ENCODE assay signal across 8 mouse cellular contexts in genomic region chr11:75511213-75511612, GRCm38 (mm10). TPM values are rescaled to one million over a fixed set of nuclear protein-coding genes. Genes with fewer than 3 reads are reported as not detected.
DNase-seq lines count a peak whose midpoint lies in the region; ATAC-seq and TF ChIP-seq lines count a peak whose summit lies in the region.

No protein-coding gene starts in this region.

- H3K9me3 ChIP-seq in forebrain, embryonic 13.5 days (replicated peaks), result no peaks in the 10 kb centered on the region
- H3K9me3 ChIP-seq in forebrain, embryonic 14.5 days (replicated peaks; ENCODE audit: control insufficient read depth, low read length), result no peaks in the 10 kb centered on the region
- no peaks in the 10 kb centered on the region for H3K9me3 ChIP-seq in heart, postnatal 0 days (replicated peaks; ENCODE audit: control insufficient read depth, low read length)
- no peaks in the 10 kb centered on the region for H3K9me3 ChIP-seq in stomach, postnatal 0 days (ENCODE audit: control insufficient read depth, low read length)
- H3K9me3 ChIP-seq in midbrain, embryonic 11.5 days (ENCODE audit: control insufficient read depth, low read length), result no peaks in the 10 kb centered on the region

- H3K4me3 ChIP-seq in forebrain, embryonic 13.5 days, result no peak overlapping the region
- no peak overlapping the region for H3K4me3 ChIP-seq in forebrain, embryonic 14.5 days (ENCODE audit: low read depth, low read length)
- peak overlapping the region; percentile 68 for H3K4me3 ChIP-seq in heart, postnatal 0 days (ENCODE audit: low read depth, low read length)
- no peak overlapping the region for H3K4me3 ChIP-seq in stomach, postnatal 0 days (ENCODE audit: low read depth, low read length)
- no peak overlapping the region for H3K4me3 ChIP-seq in midbrain, embryonic 11.5 days (ENCODE audit: low read depth, low read length)

- peaks cover 17% of the 10 kb centered on the region for H3K4me1 ChIP-seq in forebrain, embryonic 13.5 days
- H3K4me1 ChIP-seq in forebrain, embryonic 14.5 days (ENCODE audit: control insufficient read depth, insufficient read depth, low read length), result peaks cover 7% of the 10 kb centered on the region; the same call in 1 of the 2 replicates
- peaks cover 12% of the 10 kb centered on the region; the same call in 1 of the 2 replicates for H3K4me1 ChIP-seq in heart, postnatal 0 days (ENCODE audit: control insufficient read depth, insufficient read depth)
- H3K4me1 ChIP-seq in stomach, postnatal 0 days (replicated peaks; ENCODE audit: control insufficient read depth, insufficient read depth), result peaks cover 3% of the 10 kb centered on the region; the same call in 1 of the 2 replicates
- H3K4me1 ChIP-seq in midbrain, embryonic 11.5 days (ENCODE audit: control insufficient read depth, insufficient read depth, low read length), result peaks cover 13% of the 10 kb centered on the region

- H3K27me3 ChIP-seq in forebrain, embryonic 13.5 days, result no peaks in the 10 kb centered on the region
- H3K27me3 ChIP-seq in forebrain, embryonic 14.5 days (replicated peaks; ENCODE audit: control insufficient read depth, insufficient read depth, low read length), result no peaks in the 10 kb centered on the region
- no peaks in the 10 kb centered on the region for H3K27me3 ChIP-seq in heart, postnatal 0 days (ENCODE audit: control insufficient read depth, insufficient read depth, low read length)
- no peaks in the 10 kb centered on the region for H3K27me3 ChIP-seq in stomach, postnatal 0 days (ENCODE audit: control insufficient read depth, insufficient read depth, low read length)
- no peaks in the 10 kb centered on the region for H3K27me3 ChIP-seq in midbrain, embryonic 11.5 days (ENCODE audit: control insufficient read depth, insufficient read depth, low read length)

- no peak for ATAC-seq in forebrain, embryonic 13.5 days
- ATAC-seq in forebrain, embryonic 14.5 days, result no peak
- no peak for ATAC-seq in heart, postnatal 0 days (ENCODE audit: insufficient read depth, low read depth)
- no peak for ATAC-seq in stomach, postnatal 0 days (ENCODE audit: low FRiP score, low TSS enrichment)
- no peak for ATAC-seq in midbrain, embryonic 11.5 days (ENCODE audit: low FRiP score)

- 88% methylated on average over 6 of the region's 6 CpGs for WGBS in forebrain, embryonic 13.5 days
- WGBS in forebrain, embryonic 14.5 days, result 78% methylated on average over 6 of the region's 6 CpGs
- WGBS in heart, postnatal 0 days, result 64% methylated on average over 6 of the region's 6 CpGs
- 68% methylated on average over 6 of the region's 6 CpGs for WGBS in stomach, postnatal 0 days
- 91% methylated on average over 6 of the region's 6 CpGs for WGBS in midbrain, embryonic 11.5 days

- H3K27ac ChIP-seq in forebrain, embryonic 13.5 days, result no peak overlapping the region
- H3K27ac ChIP-seq in forebrain, embryonic 14.5 days (ENCODE audit: low read depth, low read length), result no peak overlapping the region
- peak overlapping the region; percentile 61 for H3K27ac ChIP-seq in heart, postnatal 0 days (ENCODE audit: low read depth)
- peak overlapping the region; percentile 53; the same call in 1 of the 2 replicates for H3K27ac ChIP-seq in stomach, postnatal 0 days (replicated peaks)
- no peak overlapping the region for H3K27ac ChIP-seq in midbrain, embryonic 11.5 days (ENCODE audit: low read depth, low read length)

- DNase-seq in forebrain, embryonic 14.5 days (ENCODE audit: low spot score), result no peak
- DNase-seq in right cerebral cortex, postnatal 10 days (ENCODE audit: low spot score in 2 of 2), result peak; percentile 46 to 62
- DNase-seq in right cerebral cortex, adult 2 months (ENCODE audit: low spot score in 2 of 2), result no peak
- DNase-seq in heart, postnatal 0 days (ENCODE audit: low spot score), result no peak
- no peak for DNase-seq in stomach, postnatal 0 days (ENCODE audit: low spot score)
- no peak for DNase-seq in frontal cortex, postnatal 10 days (ENCODE audit: low spot score in 2 of 2)
- no peak for DNase-seq in midbrain, embryonic 11.5 days (ENCODE audit: low spot score, missing footprints)

- no peak overlapping the region for H3K9ac ChIP-seq in forebrain, embryonic 13.5 days
- no peak overlapping the region for H3K9ac ChIP-seq in forebrain, embryonic 14.5 days (ENCODE audit: low read length)
- H3K9ac ChIP-seq in heart, postnatal 0 days (replicated peaks; ENCODE audit: low read depth, low read length), result no peak overlapping the region
- H3K9ac ChIP-seq in stomach, postnatal 0 days (ENCODE audit: low read length), result no peak overlapping the region
- no peak overlapping the region for H3K9ac ChIP-seq in midbrain, embryonic 11.5 days (ENCODE audit: low read length)

- no peak for TF ChIP-seq EP300 in heart, postnatal 0 days (IDR thresholded peaks at IDR 0.05; ENCODE audit: low read depth)
- no peak for TF ChIP-seq EP300 in stomach, postnatal 0 days (optimal IDR thresholded peaks at IDR 0.05)

- TF ChIP-seq CTCF in heart, postnatal 0 days (IDR thresholded peaks at IDR 0.05; ENCODE audit: low read depth), result no peak
- no peak for TF ChIP-seq CTCF in stomach, postnatal 0 days (IDR thresholded peaks at IDR 0.05; ENCODE audit: low read depth)

- peak overlapping the region; percentile 93 for H3K4me2 ChIP-seq in forebrain, embryonic 13.5 days
- H3K4me2 ChIP-seq in forebrain, embryonic 14.5 days (ENCODE audit: low read length), result no peak overlapping the region
- peak overlapping the region; percentile 94 for H3K4me2 ChIP-seq in heart, postnatal 0 days (ENCODE audit: low read depth, low read length)
- H3K4me2 ChIP-seq in stomach, postnatal 0 days (replicated peaks; ENCODE audit: low read depth), result peak overlapping the region; percentile 99; the same call in 1 of the 2 replicates
- H3K4me2 ChIP-seq in midbrain, embryonic 11.5 days, result no peak overlapping the region

- H3K36me3 ChIP-seq in forebrain, embryonic 13.5 days (ENCODE audit: poor library complexity, severe bottlenecking), result peaks cover 43% of the 10 kb centered on the region
- H3K36me3 ChIP-seq in forebrain, embryonic 14.5 days (ENCODE audit: control insufficient read depth, insufficient read depth, low read length), result peaks cover 40% of the 10 kb centered on the region
- peaks cover 55% of the 10 kb centered on the region for H3K36me3 ChIP-seq in heart, postnatal 0 days (replicated peaks; ENCODE audit: control insufficient read depth, insufficient read depth, low read length)
- H3K36me3 ChIP-seq in stomach, postnatal 0 days (ENCODE audit: control insufficient read depth, insufficient read depth, low read length), result peaks cover 16% of the 10 kb centered on the region
- peaks cover 15% of the 10 kb centered on the region for H3K36me3 ChIP-seq in midbrain, embryonic 11.5 days (ENCODE audit: control insufficient read depth, insufficient read depth, low read length)

RNA-seq across cellular contexts. Expression of gene Rilp, which starts 1.3 kb away (rescaled TPM):
- 0.40 and 0.47 TPM in 2 replicates for polyA plus RNA-seq in forebrain, embryonic 13.5 days (2015; fragmentation: Nextera tagmentation; extraction: Ambion mirVana)
- polyA plus RNA-seq in forebrain, embryonic 14.5 days (2014; fragmentation: Nextera tagmentation; extraction: Ambion mirVana), result 0.77 and 0.86 TPM in 2 replicates
- total RNA-seq in heart, postnatal 0 days (2014; rRNA removed; ENCODE audit: low replicate concordance), result 41.5 and 50.8 TPM in 2 replicates
- polyA plus RNA-seq in heart, postnatal 0 days (2015; fragmentation: Nextera tagmentation; extraction: Ambion mirVana), result 27.1 and 30.2 TPM in 2 replicates
- polyA plus RNA-seq in stomach, postnatal 0 days (2015; fragmentation: Nextera tagmentation; extraction: Ambion mirVana), result 2.7 and 3.5 TPM in 2 replicates
- 0.53 and 0.72 TPM in 2 replicates for polyA plus RNA-seq in midbrain, embryonic 11.5 days (2014; fragmentation: Nextera tagmentation; extraction: Ambion mirVana)

RNA-seq across cellular contexts. Expression of gene Scarf1, which starts 2.1 kb away (rescaled TPM):
- polyA plus RNA-seq in forebrain, embryonic 13.5 days (2015; fragmentation: Nextera tagmentation; extraction: Ambion mirVana), result 3.3 TPM in 2 replicates
- polyA plus RNA-seq in forebrain, embryonic 14.5 days (2014; fragmentation: Nextera tagmentation; extraction: Ambion mirVana), result 2.7 and 3.4 TPM in 2 replicates
- total RNA-seq in heart, postnatal 0 days (2014; rRNA removed; ENCODE audit: low replicate concordance), result 20.2 and 21.6 TPM in 2 replicates
- polyA plus RNA-seq in heart, postnatal 0 days (2015; fragmentation: Nextera tagmentation; extraction: Ambion mirVana), result 9.6 and 10.0 TPM in 2 replicates
- 2.8 and 2.9 TPM in 2 replicates for polyA plus RNA-seq in stomach, postnatal 0 days (2015; fragmentation: Nextera tagmentation; extraction: Ambion mirVana)
- 2.9 and 3.4 TPM in 2 replicates for polyA plus RNA-seq in midbrain, embryonic 11.5 days (2014; fragmentation: Nextera tagmentation; extraction: Ambion mirVana)

RNA-seq across cellular contexts. Expression of gene Slc43a2, which starts 20.3 kb away (rescaled TPM):
- polyA plus RNA-seq in forebrain, embryonic 13.5 days (2015; fragmentation: Nextera tagmentation; extraction: Ambion mirVana), result 11.3 and 11.7 TPM in 2 replicates
- polyA plus RNA-seq in forebrain, embryonic 14.5 days (2014; fragmentation: Nextera tagmentation; extraction: Ambion mirVana), result 6.5 and 9.1 TPM in 2 replicates
- total RNA-seq in heart, postnatal 0 days (2014; rRNA removed; ENCODE audit: low replicate concordance), result 3.6 and 6.0 TPM in 2 replicates
- polyA plus RNA-seq in heart, postnatal 0 days (2015; fragmentation: Nextera tagmentation; extraction: Ambion mirVana), result 4.5 and 4.8 TPM in 2 replicates
- 5.7 and 6.4 TPM in 2 replicates for polyA plus RNA-seq in stomach, postnatal 0 days (2015; fragmentation: Nextera tagmentation; extraction: Ambion mirVana)
- polyA plus RNA-seq in midbrain, embryonic 11.5 days (2014; fragmentation: Nextera tagmentation; extraction: Ambion mirVana), result 3.3 and 3.7 TPM in 2 replicates

RNA-seq across cellular contexts. Expression of gene Prpf8, which starts 24.6 kb away (rescaled TPM):
- 56.3 and 63.2 TPM in 2 replicates for polyA plus RNA-seq in forebrain, embryonic 13.5 days (2015; fragmentation: Nextera tagmentation; extraction: Ambion mirVana)
- polyA plus RNA-seq in forebrain, embryonic 14.5 days (2014; fragmentation: Nextera tagmentation; extraction: Ambion mirVana), result 67.0 and 73.1 TPM in 2 replicates
- 73.8 and 79.8 TPM in 2 replicates for total RNA-seq in heart, postnatal 0 days (2014; rRNA removed; ENCODE audit: low replicate concordance)
- polyA plus RNA-seq in heart, postnatal 0 days (2015; fragmentation: Nextera tagmentation; extraction: Ambion mirVana), result 15.2 and 17.0 TPM in 2 replicates
- polyA plus RNA-seq in stomach, postnatal 0 days (2015; fragmentation: Nextera tagmentation; extraction: Ambion mirVana), result 15.8 and 16.0 TPM in 2 replicates
- 94.9 and 100.0 TPM in 2 replicates for polyA plus RNA-seq in midbrain, embryonic 11.5 days (2014; fragmentation: Nextera tagmentation; extraction: Ambion mirVana)

RNA-seq across cellular contexts. Expression of gene Tlcd2, which starts 49.7 kb away (rescaled TPM):
- polyA plus RNA-seq in forebrain, embryonic 13.5 days (2015; fragmentation: Nextera tagmentation; extraction: Ambion mirVana), result 1.4 and 1.9 TPM in 2 replicates
- polyA plus RNA-seq in forebrain, embryonic 14.5 days (2014; fragmentation: Nextera tagmentation; extraction: Ambion mirVana), result 0.94 and 1.3 TPM in 2 replicates
- 9.2 and 25.3 TPM in 2 replicates for total RNA-seq in heart, postnatal 0 days (2014; rRNA removed; ENCODE audit: low replicate concordance)
- 14.2 and 16.9 TPM in 2 replicates for polyA plus RNA-seq in heart, postnatal 0 days (2015; fragmentation: Nextera tagmentation; extraction: Ambion mirVana)
- 16.0 and 17.2 TPM in 2 replicates for polyA plus RNA-seq in stomach, postnatal 0 days (2015; fragmentation: Nextera tagmentation; extraction: Ambion mirVana)
- polyA plus RNA-seq in midbrain, embryonic 11.5 days (2014; fragmentation: Nextera tagmentation; extraction: Ambion mirVana), result 7.6 and 8.9 TPM in 2 replicates

Comparison
In these comparisons a context has a peak if more than half of its experiments do, and no peak if none do; other contexts are left out.
1. H3K4me2 ChIP-seq: peak in forebrain, embryonic 13.5 days (single experiment), heart, postnatal 0 days (single experiment) and stomach, postnatal 0 days (single experiment); none in forebrain, embryonic 14.5 days (single experiment) and midbrain, embryonic 11.5 days (single experiment).
2. DNase-seq: peak in right cerebral cortex, postnatal 10 days (2 of 2); none in forebrain, embryonic 14.5 days (single experiment), right cerebral cortex, adult 2 months (0 of 2), heart, postnatal 0 days (single experiment), stomach, postnatal 0 days (single experiment), frontal cortex, postnatal 10 days (0 of 2) and midbrain, embryonic 11.5 days (single experiment).
3. H3K27ac ChIP-seq: peak in heart, postnatal 0 days (single experiment) and stomach, postnatal 0 days (single experiment); none in forebrain, embryonic 13.5 days (single experiment), forebrain, embryonic 14.5 days (single experiment) and midbrain, embryonic 11.5 days (single experiment).